Mouse (Mus musculus): ENCODE data around the gene Ccdc186. TPM values are rescaled to one million over a fixed set of nuclear protein-coding genes. Genes with fewer than 3 reads are reported as not detected.

Ccdc186 gene
- 19.3 and 20.3 TPM in 2 replicates for polyA plus RNA-seq (2015; fragmentation: Nextera tagmentation; extraction: Ambion mirVana)

DNA sequence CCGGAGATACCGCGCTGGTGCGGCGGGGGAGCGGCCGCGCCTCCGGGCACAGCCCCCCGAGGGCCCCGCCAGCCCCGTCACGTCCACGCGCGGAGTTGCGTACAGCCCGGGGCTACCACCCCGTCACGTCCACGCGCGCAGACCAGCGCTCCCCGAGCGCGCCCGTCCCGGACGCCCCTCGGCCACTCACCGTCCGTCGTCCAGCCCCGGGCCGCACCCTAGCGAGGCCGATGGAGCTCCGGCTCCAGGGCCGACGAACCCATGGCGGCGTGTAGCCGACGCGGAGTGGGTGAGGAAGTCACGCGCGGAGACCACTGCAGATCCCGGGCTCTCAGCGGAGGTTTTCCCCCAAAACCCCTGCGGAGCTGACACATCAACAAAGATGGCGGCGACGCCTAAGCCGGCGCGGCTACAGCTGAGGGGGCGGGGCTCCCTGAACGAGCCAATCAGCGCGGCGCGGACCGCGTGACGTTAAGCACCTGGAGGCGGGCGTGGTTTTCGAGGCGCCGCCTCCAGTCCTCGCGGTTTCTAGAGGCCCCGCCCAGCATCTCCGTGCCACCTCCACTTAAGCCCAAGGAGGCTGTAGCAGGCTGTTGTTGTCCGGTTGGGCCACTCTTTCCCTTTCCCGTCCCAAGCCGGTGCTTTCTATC, at the start of gene Ccdc186:
TSS of gene Ccdc186 (minus strand) at position 393 of the 650 bp plus-strand sequence.
- Histone ChIP-seq H3K4me2 (ENCODE audit: low read depth, low read length) (peak within 1 kb of the TSS; percentile 76), H3K4me1 (ENCODE audit: control insufficient read depth, insufficient read depth, low read length) (peaks cover 29% of the 10 kb centered on the region), H3K36me3 (ENCODE audit: control insufficient read depth, insufficient read depth, low read length) (no peaks in the 10 kb centered on the region), H3K4me3 (replicated peaks; ENCODE audit: low read length) (peak within 1 kb of the TSS; percentile 98), H3K9me3 (replicated peaks; ENCODE audit: control insufficient read depth, low read length) (0 out of 2 replicates have a peak, but pooled peaks cover 3% of the 10 kb centered on the region), H3K27ac (ENCODE audit: low read length) (peak within 1 kb of the TSS; percentile 93), H3K27me3 (ENCODE audit: control insufficient read depth, insufficient read depth, low read length) (no peaks in the 10 kb centered on the region), H3K9ac (ENCODE audit: low read length) (peak within 1 kb of the TSS; percentile 97)
- WGBS, result under 1% methylated on average over 79 of the region's 79 CpGs
- ATAC-seq (ENCODE audit: insufficient read depth, low FRiP score), result peak; percentile 97

DNA sequence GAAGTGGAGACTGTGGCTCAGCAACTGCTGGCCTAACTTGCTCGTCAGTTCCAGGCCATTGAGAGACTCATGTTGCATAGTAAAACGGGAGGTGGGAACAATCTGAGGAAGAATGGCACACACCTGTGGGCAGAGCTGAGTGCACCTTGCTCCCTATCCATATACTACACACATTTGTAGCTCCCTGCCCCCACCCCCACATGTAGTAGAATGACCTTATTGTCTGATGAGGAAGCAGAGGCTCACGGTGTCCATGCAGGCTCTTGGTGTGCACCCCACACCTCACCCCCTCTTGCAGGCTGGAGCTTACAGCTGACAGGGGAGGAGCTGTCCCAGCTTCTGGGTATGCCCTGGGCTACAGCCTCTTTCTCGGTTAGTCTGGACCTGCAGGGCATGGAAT, 45.7 kb upstream of the Ccdc186 start:
- H3K4me2 ChIP-seq (ENCODE audit: low read depth, low read length), result no peak overlapping the region
- no peak overlapping the region for H3K9ac ChIP-seq (ENCODE audit: low read length)
- H3K27me3 ChIP-seq (ENCODE audit: control insufficient read depth, insufficient read depth, low read length), result no peaks in the 10 kb centered on the region
- H3K4me1 ChIP-seq (ENCODE audit: control insufficient read depth, insufficient read depth, low read length), result no peaks in the 10 kb centered on the region
- no peaks in the 10 kb centered on the region for H3K36me3 ChIP-seq (ENCODE audit: control insufficient read depth, insufficient read depth, low read length)
- no peak overlapping the region for H3K27ac ChIP-seq (ENCODE audit: low read length)
- 73% methylated on average over 4 of the region's 4 CpGs for WGBS
- no peak overlapping the region for H3K4me3 ChIP-seq (replicated peaks; ENCODE audit: low read length)
- ATAC-seq (ENCODE audit: insufficient read depth, low FRiP score), result no peak
- no peaks in the 10 kb centered on the region for H3K9me3 ChIP-seq (replicated peaks; ENCODE audit: control insufficient read depth, low read length)

DNA sequence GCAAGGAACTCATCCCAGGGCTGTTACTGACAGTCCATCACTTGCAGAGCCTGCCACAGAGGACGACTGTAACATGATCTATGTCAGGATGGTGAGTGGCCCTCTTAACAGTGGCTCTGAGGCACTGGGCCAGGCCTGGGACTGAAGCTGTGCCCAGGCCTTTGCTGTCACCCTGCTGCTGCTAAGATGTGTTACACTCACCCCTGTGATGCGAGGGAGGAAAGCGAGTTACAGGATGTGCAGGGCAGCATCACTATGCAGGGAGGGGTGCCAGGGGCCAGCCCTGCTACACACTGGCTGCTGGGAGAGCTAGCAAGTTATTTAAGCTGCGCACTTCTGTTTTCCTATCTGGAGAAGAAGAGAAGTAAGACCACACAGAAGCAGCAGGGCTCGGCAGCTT, 34.5 kb upstream of the Ccdc186 start:
- Histone ChIP-seq H3K9ac (ENCODE audit: low read length) (no peak overlapping the region), H3K27me3 (ENCODE audit: control insufficient read depth, insufficient read depth, low read length) (no peaks in the 10 kb centered on the region), H3K27ac (ENCODE audit: low read length) (no peak overlapping the region), H3K36me3 (ENCODE audit: control insufficient read depth, insufficient read depth, low read length) (no peaks in the 10 kb centered on the region), H3K9me3 (replicated peaks; ENCODE audit: control insufficient read depth, low read length) (no peaks in the 10 kb centered on the region), H3K4me1 (ENCODE audit: control insufficient read depth, insufficient read depth, low read length) (no peaks in the 10 kb centered on the region), H3K4me2 (ENCODE audit: low read depth, low read length) (no peak overlapping the region), H3K4me3 (replicated peaks; ENCODE audit: low read length) (no peak overlapping the region)
- 36% methylated on average over 5 of the region's 5 CpGs for WGBS
- no peak for ATAC-seq (ENCODE audit: insufficient read depth, low FRiP score)

DNA sequence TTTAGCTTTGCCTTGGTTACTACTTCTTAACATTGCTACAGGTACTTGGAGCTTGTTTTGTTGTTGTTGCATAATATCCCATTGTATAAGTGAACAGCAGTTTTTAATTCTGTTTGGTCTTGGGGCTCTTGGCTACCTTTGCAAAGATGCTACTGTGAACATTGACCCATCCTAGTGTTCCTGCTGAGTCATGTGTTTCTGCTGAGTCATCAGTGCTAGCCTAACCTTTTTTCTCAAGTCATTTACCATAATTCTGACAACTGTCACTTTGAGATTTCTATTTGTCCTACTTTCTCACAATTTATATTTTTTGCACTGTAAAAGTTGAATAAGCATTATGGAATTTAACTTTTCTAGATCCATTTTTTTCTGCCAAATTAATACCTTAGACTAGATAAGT, 30.6 kb upstream of the Ccdc186 start:
- H3K27ac ChIP-seq (ENCODE audit: low read length), result no peak overlapping the region
- no peak overlapping the region for H3K4me3 ChIP-seq (replicated peaks; ENCODE audit: low read length)
- no peaks in the 10 kb centered on the region for H3K36me3 ChIP-seq (ENCODE audit: control insufficient read depth, insufficient read depth, low read length)
- H3K4me2 ChIP-seq (ENCODE audit: low read depth, low read length), result no peak overlapping the region
- H3K9ac ChIP-seq (ENCODE audit: low read length), result no peak overlapping the region
- no peak for ATAC-seq (ENCODE audit: insufficient read depth, low FRiP score)
- H3K9me3 ChIP-seq (replicated peaks; ENCODE audit: control insufficient read depth, low read length), result no peaks in the 10 kb centered on the region
- no peaks in the 10 kb centered on the region for H3K4me1 ChIP-seq (ENCODE audit: control insufficient read depth, insufficient read depth, low read length)
- no peaks in the 10 kb centered on the region for H3K27me3 ChIP-seq (ENCODE audit: control insufficient read depth, insufficient read depth, low read length)

DNA sequence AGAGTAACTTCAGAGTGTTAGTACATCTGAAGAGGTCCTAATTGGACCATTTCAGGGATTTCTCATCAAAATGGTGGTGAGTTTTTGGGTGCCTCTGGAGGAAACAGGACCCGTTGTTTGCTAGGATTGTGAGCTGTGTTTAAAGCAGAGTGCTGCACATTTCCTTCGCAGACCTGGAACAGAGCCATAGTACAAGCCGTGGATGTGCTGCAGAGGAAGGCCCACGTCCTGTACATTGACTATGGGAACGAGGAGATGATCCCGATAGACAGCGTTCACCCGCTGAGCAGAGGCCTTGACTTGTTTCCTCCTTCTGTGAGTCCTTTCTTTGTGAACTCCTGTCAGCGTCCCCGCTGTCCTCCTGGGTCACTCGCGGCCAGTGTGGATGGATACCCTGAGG, 21.0 kb upstream of the Ccdc186 start:
- Histone ChIP-seq H3K9me3 (replicated peaks; ENCODE audit: control insufficient read depth, low read length) (peaks cover 7% of the 10 kb centered on the region; the same call in 1 of the 2 replicates), H3K4me2 (ENCODE audit: low read depth, low read length) (no peak overlapping the region), H3K9ac (ENCODE audit: low read length) (no peak overlapping the region), H3K36me3 (ENCODE audit: control insufficient read depth, insufficient read depth, low read length) (no peaks in the 10 kb centered on the region), H3K27ac (ENCODE audit: low read length) (no peak overlapping the region), H3K4me3 (replicated peaks; ENCODE audit: low read length) (no peak overlapping the region), H3K27me3 (ENCODE audit: control insufficient read depth, insufficient read depth, low read length) (no peaks in the 10 kb centered on the region), H3K4me1 (ENCODE audit: control insufficient read depth, insufficient read depth, low read length) (peaks cover 14% of the 10 kb centered on the region; the same call in 1 of the 2 replicates)
- WGBS, result 69% methylated on average over 12 of the region's 12 CpGs
- ATAC-seq (ENCODE audit: insufficient read depth, low FRiP score), result no peak

DNA sequence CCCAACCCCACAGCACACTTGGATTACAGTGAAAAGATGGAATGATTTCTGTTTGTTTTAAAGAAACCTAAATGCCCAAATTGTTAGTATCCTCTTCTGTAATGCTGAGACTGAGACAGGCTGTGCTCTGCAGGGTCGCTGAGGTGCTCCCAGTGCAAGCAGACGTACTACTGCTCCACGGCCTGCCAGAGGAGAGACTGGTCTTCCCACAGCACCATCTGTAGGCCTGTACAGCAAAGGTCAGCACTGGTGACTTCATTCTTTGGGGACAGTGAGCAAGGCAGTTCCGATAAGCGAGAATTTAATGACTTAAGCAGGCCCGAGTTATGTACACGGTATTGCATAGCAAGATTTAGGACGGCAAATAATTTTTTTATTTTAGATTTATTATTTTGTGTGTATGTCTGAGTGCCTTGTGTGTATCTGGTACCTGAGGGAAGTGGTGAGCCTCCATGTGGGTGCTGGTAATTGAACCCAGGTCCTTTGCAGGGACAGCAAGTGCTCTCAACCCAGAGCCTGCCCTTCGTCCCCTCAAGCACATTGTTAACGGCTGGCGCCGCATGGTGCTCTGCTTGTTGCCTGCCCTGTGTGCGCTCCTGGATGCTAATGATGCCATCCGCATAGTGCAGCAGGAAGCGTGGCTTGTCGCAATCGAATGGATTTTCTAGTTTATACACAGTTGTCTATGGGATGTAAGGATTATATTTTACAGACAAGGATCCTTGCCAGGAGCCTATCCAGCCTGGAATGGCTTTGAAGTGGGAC, 17.1 kb upstream of the Ccdc186 start:
- 70% methylated on average over 17 of the region's 17 CpGs for whole genome bisulfite sequencing
- Histone ChIP-seq H3K4me1 (ENCODE audit: control insufficient read depth, insufficient read depth, low read length) (peaks cover 18% of the 10 kb centered on the region; the same call in 1 of the 2 replicates), H3K4me3 (replicated peaks; ENCODE audit: low read length) (no peak overlapping the region), H3K36me3 (ENCODE audit: control insufficient read depth, insufficient read depth, low read length) (no peaks in the 10 kb centered on the region), H3K9ac (ENCODE audit: low read length) (no peak overlapping the region), H3K27me3 (ENCODE audit: control insufficient read depth, insufficient read depth, low read length) (no peaks in the 10 kb centered on the region), H3K27ac (ENCODE audit: low read length) (no peak overlapping the region), H3K4me2 (ENCODE audit: low read depth, low read length) (no peak overlapping the region), H3K9me3 (replicated peaks; ENCODE audit: control insufficient read depth, low read length) (no peaks in the 10 kb centered on the region)
- no peak for ATAC-seq (ENCODE audit: insufficient read depth, low FRiP score)

DNA sequence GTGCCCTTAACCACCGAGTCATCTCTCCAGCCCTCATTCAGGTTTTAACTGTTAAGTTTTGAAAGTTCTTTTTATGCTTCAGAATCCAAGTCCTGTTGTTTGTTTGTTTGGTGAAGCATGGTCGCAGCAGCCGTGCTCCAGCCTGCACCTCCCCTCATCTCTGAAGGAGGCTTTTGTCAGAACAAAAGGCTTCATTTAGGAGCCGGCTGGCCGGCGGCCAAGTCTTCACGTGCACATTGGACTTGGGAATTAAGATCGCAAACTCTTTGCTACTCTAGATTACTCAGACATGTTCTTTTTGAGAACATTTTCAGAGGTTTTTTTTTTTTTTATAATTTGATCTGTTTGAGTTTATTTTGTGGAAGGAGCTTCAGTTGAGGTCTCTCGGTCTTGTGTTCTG, 13.3 kb upstream of the Ccdc186 start:
- no peak overlapping the region for H3K9ac ChIP-seq (ENCODE audit: low read length)
- H3K36me3 ChIP-seq (ENCODE audit: control insufficient read depth, insufficient read depth, low read length), result no peaks in the 10 kb centered on the region
- peaks cover 12% of the 10 kb centered on the region; the same call in 1 of the 2 replicates for H3K4me1 ChIP-seq (ENCODE audit: control insufficient read depth, insufficient read depth, low read length)
- ATAC-seq (ENCODE audit: insufficient read depth, low FRiP score), result no peak
- no peaks in the 10 kb centered on the region for H3K27me3 ChIP-seq (ENCODE audit: control insufficient read depth, insufficient read depth, low read length)
- 49% methylated on average over 9 of the region's 9 CpGs for WGBS
- no peaks in the 10 kb centered on the region for H3K9me3 ChIP-seq (replicated peaks; ENCODE audit: control insufficient read depth, low read length)
- no peak overlapping the region for H3K4me2 ChIP-seq (ENCODE audit: low read depth, low read length)
- H3K4me3 ChIP-seq (replicated peaks; ENCODE audit: low read length), result no peak overlapping the region
- H3K27ac ChIP-seq (ENCODE audit: low read length), result no peak overlapping the region

DNA sequence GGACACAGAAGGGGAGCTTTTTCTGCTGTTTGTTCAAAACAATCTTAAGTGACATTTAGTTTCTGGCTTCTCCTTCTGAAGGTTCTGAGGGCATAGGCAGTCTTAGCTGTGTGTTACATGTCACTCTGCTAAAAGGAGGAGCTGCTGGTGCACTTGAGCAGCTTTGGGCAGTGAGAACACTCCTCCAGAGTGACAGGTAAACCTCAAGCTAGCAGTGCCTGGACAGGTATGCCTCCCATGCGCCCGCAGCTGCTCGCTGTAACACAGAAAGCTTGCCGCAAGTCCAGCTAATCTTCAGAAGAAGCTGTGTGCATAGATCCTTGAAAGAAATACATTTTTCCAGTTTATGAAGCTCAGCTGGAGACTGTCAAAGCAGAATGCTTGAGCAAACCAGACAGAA, 8.2 kb upstream of the Ccdc186 start:
- no peak overlapping the region for H3K4me2 ChIP-seq (ENCODE audit: low read depth, low read length)
- no peak overlapping the region for H3K9ac ChIP-seq (ENCODE audit: low read length)
- 60% methylated on average over 4 of the region's 4 CpGs for WGBS
- no peak overlapping the region for H3K4me3 ChIP-seq (replicated peaks; ENCODE audit: low read length)
- H3K9me3 ChIP-seq (replicated peaks; ENCODE audit: control insufficient read depth, low read length), result 0 out of 2 replicates have a peak, but pooled peaks cover 3% of the 10 kb centered on the region
- no peaks in the 10 kb centered on the region for H3K36me3 ChIP-seq (ENCODE audit: control insufficient read depth, insufficient read depth, low read length)
- no peak overlapping the region for H3K27ac ChIP-seq (ENCODE audit: low read length)
- no peak for ATAC-seq (ENCODE audit: insufficient read depth, low FRiP score)
- no peaks in the 10 kb centered on the region for H3K27me3 ChIP-seq (ENCODE audit: control insufficient read depth, insufficient read depth, low read length)
- peaks cover 8% of the 10 kb centered on the region for H3K4me1 ChIP-seq (ENCODE audit: control insufficient read depth, insufficient read depth, low read length)

DNA sequence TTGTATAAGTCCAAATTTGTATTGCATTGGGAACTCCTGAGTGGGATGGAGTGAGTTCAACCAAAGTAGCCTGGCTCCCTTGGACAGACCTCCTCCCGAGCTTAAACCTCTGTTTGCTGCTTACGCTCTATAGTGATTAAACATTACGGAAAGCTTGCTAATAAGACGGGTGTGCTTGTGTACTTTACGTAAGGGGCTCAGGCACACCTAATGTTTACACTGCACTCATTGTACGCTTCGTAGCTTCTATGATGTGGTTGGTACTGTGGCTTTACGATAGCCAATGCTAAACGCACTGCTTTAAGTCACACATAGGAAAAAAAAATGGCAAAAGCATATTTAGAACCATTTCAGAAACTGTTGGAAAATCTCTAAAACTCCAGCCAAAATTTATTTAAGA, 7.3 kb upstream of the Ccdc186 start:
- no peaks in the 10 kb centered on the region for H3K36me3 ChIP-seq (ENCODE audit: control insufficient read depth, insufficient read depth, low read length)
- H3K27me3 ChIP-seq (ENCODE audit: control insufficient read depth, insufficient read depth, low read length), result no peaks in the 10 kb centered on the region
- H3K4me1 ChIP-seq (ENCODE audit: control insufficient read depth, insufficient read depth, low read length), result peaks cover 7% of the 10 kb centered on the region
- H3K27ac ChIP-seq (ENCODE audit: low read length), result no peak overlapping the region
- no peak overlapping the region for H3K4me3 ChIP-seq (replicated peaks; ENCODE audit: low read length)
- H3K4me2 ChIP-seq (ENCODE audit: low read depth, low read length), result no peak overlapping the region
- H3K9me3 ChIP-seq (replicated peaks; ENCODE audit: control insufficient read depth, low read length), result 0 out of 2 replicates have a peak, but pooled peaks cover 3% of the 10 kb centered on the region
- ATAC-seq (ENCODE audit: insufficient read depth, low FRiP score), result peak; percentile 58; the same call in 1 of the 2 replicates
- no peak overlapping the region for H3K9ac ChIP-seq (ENCODE audit: low read length)
- 56% methylated on average over 9 of the region's 9 CpGs for WGBS

Measured in stomach, embryonic 16.5 days (tissue).